In genomic region chr9:122038631-122039030, GRCm38 (mm10) we compare ENCODE assay signal across 24 mouse cellular contexts. TPM values are rescaled to one million over a fixed set of nuclear protein-coding genes. Genes with fewer than 3 reads are reported as not detected.
A peak's percentile ranks its signal among the peaks of the same experiment; 100 is the strongest.
DNase-seq lines count a peak whose midpoint lies in the region; ATAC-seq and TF ChIP-seq lines count a peak whose summit lies in the region.
"Had no signal": no experiment of that assay in that cellular context is flagged by ENCODE, and none has a peak within 500 bp of the region (broad histone marks: within the 10 kb centered on the region; RNA-seq: fewer than 3 reads in every experiment).

No protein-coding gene starts in this region.

- no peak for ATAC-seq in liver, embryonic 12.5 days
- ATAC-seq in midbrain, embryonic 11.5 days (ENCODE audit: low FRiP score) = no peak
- no peak for ATAC-seq in midbrain, embryonic 13.5 days
- ATAC-seq in megakaryocyte, adult 5-6 weeks (ENCODE audit: poor library complexity, severe bottlenecking) = no peak
- ATAC-seq: activated CD4-positive, CD25-positive, alpha-beta regulatory T cell, adult 4 months; CD4-positive, CD25-positive, alpha-beta regulatory T cell, adult 4 months; Patski had no signal

- H3K79me2 ChIP-seq in liver, adult 2 months (ENCODE audit: control insufficient read depth, insufficient read depth, low read length) = no peaks in the 10 kb centered on the region

- peak overlapping the region; percentile 99; the same call in 1 of the 2 replicates for H3K27ac ChIP-seq in cerebellum, adult 2 months (ENCODE audit: insufficient read depth, low read length)
- no peak overlapping the region for H3K27ac ChIP-seq in liver, adult 2 months (replicated peaks; ENCODE audit: insufficient read depth, low read depth, low read length)
- no peak overlapping the region for H3K27ac ChIP-seq in liver, embryonic 12.5 days
- no peak overlapping the region for H3K27ac ChIP-seq in midbrain, embryonic 11.5 days (ENCODE audit: low read depth, low read length)
- H3K27ac ChIP-seq in midbrain, embryonic 13.5 days = no peak overlapping the region

- H3K4me2 ChIP-seq in liver, embryonic 12.5 days = no peak overlapping the region
- no peak overlapping the region for H3K4me2 ChIP-seq in midbrain, embryonic 11.5 days
- no peak overlapping the region for H3K4me2 ChIP-seq in midbrain, embryonic 13.5 days (replicated peaks)

- H3K27me3 ChIP-seq in cerebellum, adult 2 months (ENCODE audit: control insufficient read depth, insufficient read depth, low read length) = no peaks in the 10 kb centered on the region
- no peaks in the 10 kb centered on the region for H3K27me3 ChIP-seq in liver, adult 2 months (ENCODE audit: control insufficient read depth, insufficient read depth, low read length)
- no peaks in the 10 kb centered on the region for H3K27me3 ChIP-seq in liver, embryonic 12.5 days (replicated peaks)
- no peaks in the 10 kb centered on the region for H3K27me3 ChIP-seq in midbrain, embryonic 11.5 days (ENCODE audit: control insufficient read depth, insufficient read depth, low read length)
- no peaks in the 10 kb centered on the region for H3K27me3 ChIP-seq in midbrain, embryonic 13.5 days
- H3K27me3 ChIP-seq: CH12.LX, Patski had no signal

- DNase-seq in cerebellum, adult 2 months = peak; percentile 21 to 52
- no peak for DNase-seq in cerebellum, postnatal 14 days
- DNase-seq in liver, adult 2 months (ENCODE audit: extremely low read depth, low read depth, low spot score) = peak; percentile 64
- peak; percentile 21 for DNase-seq in midbrain, embryonic 11.5 days (ENCODE audit: low spot score, missing footprints)
- DNase-seq in brain, adult 2 months (ENCODE audit: low read depth, low spot score) = peak; percentile 65
- DNase-seq: adrenal gland, adult 2 months; adrenal gland, adult 8-10 months; adrenal gland, postnatal 10 days; adrenal gland, postnatal 14 days; adrenal gland, postnatal 25 days; adrenal gland, postnatal 36 days; B cell, adult 2 months; cerebellum, adult 11 months; cerebellum, adult 11-12 months; cerebellum, adult 18-20 months had no signal

- H3K36me3 ChIP-seq in liver, adult 2 months (ENCODE audit: control insufficient read depth, insufficient read depth, low read length) = no peaks in the 10 kb centered on the region
- H3K36me3 ChIP-seq in liver, embryonic 12.5 days = no peaks in the 10 kb centered on the region
- no peaks in the 10 kb centered on the region for H3K36me3 ChIP-seq in midbrain, embryonic 11.5 days (ENCODE audit: control insufficient read depth, insufficient read depth, low read length)
- H3K36me3 ChIP-seq in midbrain, embryonic 13.5 days = no peaks in the 10 kb centered on the region
- H3K36me3 ChIP-seq: G1E had no signal

- no peak overlapping the region for H3K4me3 ChIP-seq in cerebellum, adult 2 months (replicated peaks; ENCODE audit: insufficient read depth, low read depth, low read length)
- H3K4me3 ChIP-seq in liver, adult 2 months (ENCODE audit: insufficient read depth, low read depth, low read length) = no peak overlapping the region
- no peak overlapping the region for H3K4me3 ChIP-seq in liver, embryonic 12.5 days
- no peak overlapping the region for H3K4me3 ChIP-seq in midbrain, embryonic 11.5 days (ENCODE audit: low read depth, low read length)
- H3K4me3 ChIP-seq in midbrain, embryonic 13.5 days (replicated peaks) = no peak overlapping the region

- WGBS in cerebellum, adult 2 months = 13% methylated on average over 1 of the region's 1 CpGs
- WGBS in liver, adult 2 months = 25% methylated on average over 1 of the region's 1 CpGs
- 61% methylated on average over 1 of the region's 1 CpGs for WGBS in liver, embryonic 12.5 days (ENCODE audit: insufficient replicate concordance)
- WGBS in midbrain, embryonic 11.5 days = 85% methylated on average over 1 of the region's 1 CpGs
- 94% methylated on average over 1 of the region's 1 CpGs for WGBS in midbrain, embryonic 13.5 days

- TF ChIP-seq POLR2A in cerebellum, adult 2 months (IDR thresholded peaks at IDR 0.05; ENCODE audit: borderline replicate concordance, insufficient read depth, low read length) = no peak
- TF ChIP-seq POLR2A in liver, adult 2 months (IDR thresholded peaks at IDR 0.05; ENCODE audit: extremely low read depth, insufficient read depth, low read length) = no peak

- no peak overlapping the region for H3K9ac ChIP-seq in liver, adult 2 months (ENCODE audit: low read depth, low read length)
- no peak overlapping the region for H3K9ac ChIP-seq in liver, embryonic 12.5 days
- H3K9ac ChIP-seq in midbrain, embryonic 11.5 days (ENCODE audit: low read length) = no peak overlapping the region
- no peak overlapping the region for H3K9ac ChIP-seq in midbrain, embryonic 13.5 days (replicated peaks)

- H3K4me1 ChIP-seq in cerebellum, adult 2 months (ENCODE audit: control insufficient read depth, insufficient read depth, low read length) = peaks cover 52% of the 10 kb centered on the region
- H3K4me1 ChIP-seq in liver, adult 2 months (ENCODE audit: control insufficient read depth, insufficient read depth, low read length) = peaks cover 8% of the 10 kb centered on the region; the same call in 1 of the 2 replicates
- no peaks in the 10 kb centered on the region for H3K4me1 ChIP-seq in liver, embryonic 12.5 days
- 0 out of 2 replicates have a peak, but pooled peaks cover 2% of the 10 kb centered on the region for H3K4me1 ChIP-seq in midbrain, embryonic 11.5 days (ENCODE audit: control insufficient read depth, insufficient read depth, low read length)
- H3K4me1 ChIP-seq in midbrain, embryonic 13.5 days (replicated peaks) = peaks cover 16% of the 10 kb centered on the region

- no peak for TF ChIP-seq CTCF in cerebellum, adult 2 months (IDR thresholded peaks at IDR 0.05; ENCODE audit: borderline replicate concordance, insufficient read depth, low read depth, low read length)
- TF ChIP-seq CTCF in liver, adult 2 months (IDR thresholded peaks at IDR 0.05; ENCODE audit: low read depth, low read length) = no peak

- H3K9me3 ChIP-seq in liver, embryonic 12.5 days (replicated peaks) = no peaks in the 10 kb centered on the region
- H3K9me3 ChIP-seq in midbrain, embryonic 11.5 days (ENCODE audit: control insufficient read depth, low read length) = no peaks in the 10 kb centered on the region
- no peaks in the 10 kb centered on the region for H3K9me3 ChIP-seq in midbrain, embryonic 13.5 days
- H3K9me3 ChIP-seq: G1E had no signal

RNA-seq across cellular contexts. Expression of gene Pomgnt2, which starts 41.7 kb away (rescaled TPM):
- polyA plus RNA-seq in cerebellum, adult 2 months (2012; rRNA removed) = 41.0 and 43.5 TPM in 2 replicates
- 1.7 TPM in 2 replicates for total RNA-seq in liver, adult 2 months (2014; rRNA removed)
- polyA plus RNA-seq in liver, adult 2 months (2012; rRNA removed) = 3.8 and 5.3 TPM in 2 replicates
- polyA plus RNA-seq in liver, embryonic 12.5 days (2016; fragmentation: Nextera tagmentation; extraction: Ambion mirVana) = 3.4 and 3.5 TPM in 2 replicates
- polyA plus RNA-seq in midbrain, embryonic 11.5 days (2014; fragmentation: Nextera tagmentation; extraction: Ambion mirVana) = 8.9 and 9.7 TPM in 2 replicates
- polyA plus RNA-seq in midbrain, embryonic 13.5 days (2015; fragmentation: Nextera tagmentation; extraction: Ambion mirVana) = 20.8 and 23.2 TPM in 2 replicates
- 1.4 TPM in 1 of 2 replicates, not detected in the other for total RNA-seq in megakaryocyte, adult 5-6 weeks (2015)
- 0.18 and 1.5 TPM in 2 replicates for total RNA-seq in megakaryocyte, adult 5-6 weeks (2017)
- total RNA-seq: CH12.LX, MEL had no signal
- polyA plus RNA-seq: activated CD4-positive, CD25-positive, alpha-beta regulatory T cell, adult 4 months; CD4-positive, CD25-positive, alpha-beta regulatory T cell, adult 4 months; G1E had no signal

Comparison
In these comparisons a context has a peak if more than half of its experiments do, and no peak if none do; other contexts are left out.
1. DNase-seq: peak in cerebellum, adult 2 months (2 of 2), liver, adult 2 months (single experiment), midbrain, embryonic 11.5 days (single experiment) and brain, adult 2 months (single experiment); none in cerebellum, postnatal 14 days (0 of 2).